Mouse (Mus musculus) left cerebral cortex, adult 8-10 months (tissue): ENCODE results near the gene Nploc4. TPM values are rescaled to one million over a fixed set of nuclear protein-coding genes. Genes with fewer than 3 reads are reported as not detected.
A peak's percentile ranks its signal among the peaks of the same experiment; 100 is the strongest.
"Not testable (repeated sequence)": the region's sequence is repeated elsewhere in the genome, so short reads cannot be mapped to it uniquely, and the experiment has no call there.

Experiments used
- DNase-seq, 2 experiments: peaks; one replicate each; pipeline ENCODE4 v3.0.0; 2022; ENCODE audit warnings: low spot score in 2 of 2
- total RNA-seq, 4 experiments: library from RNA; stranded (reverse); gene quantifications; 2 replicates each; pipeline ENCODE4 v1.2.4; 2022

Nploc4 gene
- total RNA-seq, 4 experiments from 2014 or later, result 64.8 to 69.9 (median 68.4) TPM

- DNase-seq, result peak in 1 of 2 experiments; percentile 16
Measured at GRCm38 (mm10) chr11:120354304-120355276, 82.9 kb downstream of the Nploc4 start.

GRCm38 (mm10) chr11:120353500-120354303 is 83.8 kb downstream of the Nploc4 start:
- peak in 1 of 2 experiments; percentile 27 for DNase-seq

- DNase-seq, result no peak
Measured at GRCm38 (mm10) chr11:120352571-120353290, 84.8 kb downstream of the Nploc4 start.

GRCm38 (mm10) chr11:120352093-120352350 is 85.5 kb downstream of the Nploc4 start:
- not testable (repeated sequence) for DNase-seq

GRCm38 (mm10) chr11:120351250-120352092 is 86.0 kb downstream of the Nploc4 start:
- DNase-seq, result no peak

GRCm38 (mm10) chr11:120350711-120351110 is 86.8 kb downstream of the Nploc4 start:
- no peak for DNase-seq

- DNase-seq, result peak; percentile 55 to 78
Measured at GRCm38 (mm10) chr11:120349986-120350702, 87.4 kb downstream of the Nploc4 start.

GRCm38 (mm10) chr11:120349371-120349985 is 88.0 kb downstream of the Nploc4 start:
- no peak for DNase-seq

GRCm38 (mm10) chr11:120348684-120349370 is 88.7 kb downstream of the Nploc4 start:
- DNase-seq, result peak; percentile 70 to 72

GRCm38 (mm10) chr11:120347791-120348683 is 89.5 kb downstream of the Nploc4 start, which contains the start of gene Actg1:
Gene Actg1, minus strand, starts transcription at chr11:120348542.
- DNase-seq, result peak in 1 of 2 experiments; percentile 80

- DNase-seq, result peak in 1 of 2 experiments; percentile 18
Measured at GRCm38 (mm10) chr11:120347301-120347700, 90.2 kb downstream of the Nploc4 start.

GRCm38 (mm10) chr11:120346383-120347034 is 91.0 kb downstream of the Nploc4 start:
- DNase-seq, result peak in 1 of 2 experiments; percentile 6

GRCm38 (mm10) chr11:120345067-120345681 is 92.3 kb downstream of the Nploc4 start:
- DNase-seq, result peak in 1 of 2 experiments; percentile 10

- peak in 1 of 2 experiments; percentile 4 for DNase-seq
Measured at GRCm38 (mm10) chr11:120344310-120344920, 93.1 kb downstream of the Nploc4 start.

GRCm38 (mm10) chr11:120343519-120344309 is 93.8 kb downstream of the Nploc4 start:
- peak in 1 of 2 experiments; percentile 3 for DNase-seq
